Mouse (Mus musculus) small intestine, adult 2 months (tissue): ENCODE data around the gene Kmt2d.

Experiments used
- CTCF ChIP-seq: fragments of 200-500 bp; IDR thresholded peaks from 2 replicates; pipeline ENCODE4 v1.5.1; 2012; ENCODE audit warnings: low read depth, mild to moderate bottlenecking, control low read depth, inconsistent platforms, low read length, moderate library complexity, mixed read lengths; ENCODE audit not compliant: insufficient replicate concordance, insufficient read length; ENCODE audit errors: extremely low read depth
- POLR2A ChIP-seq: fragments of 200-500 bp; IDR thresholded peaks from 2 replicates; pipeline ENCODE4 v1.6.1; 2012; ENCODE audit warnings: low read depth, mild to moderate bottlenecking, control low read depth, inconsistent platforms, low read length, moderate library complexity

DNA sequence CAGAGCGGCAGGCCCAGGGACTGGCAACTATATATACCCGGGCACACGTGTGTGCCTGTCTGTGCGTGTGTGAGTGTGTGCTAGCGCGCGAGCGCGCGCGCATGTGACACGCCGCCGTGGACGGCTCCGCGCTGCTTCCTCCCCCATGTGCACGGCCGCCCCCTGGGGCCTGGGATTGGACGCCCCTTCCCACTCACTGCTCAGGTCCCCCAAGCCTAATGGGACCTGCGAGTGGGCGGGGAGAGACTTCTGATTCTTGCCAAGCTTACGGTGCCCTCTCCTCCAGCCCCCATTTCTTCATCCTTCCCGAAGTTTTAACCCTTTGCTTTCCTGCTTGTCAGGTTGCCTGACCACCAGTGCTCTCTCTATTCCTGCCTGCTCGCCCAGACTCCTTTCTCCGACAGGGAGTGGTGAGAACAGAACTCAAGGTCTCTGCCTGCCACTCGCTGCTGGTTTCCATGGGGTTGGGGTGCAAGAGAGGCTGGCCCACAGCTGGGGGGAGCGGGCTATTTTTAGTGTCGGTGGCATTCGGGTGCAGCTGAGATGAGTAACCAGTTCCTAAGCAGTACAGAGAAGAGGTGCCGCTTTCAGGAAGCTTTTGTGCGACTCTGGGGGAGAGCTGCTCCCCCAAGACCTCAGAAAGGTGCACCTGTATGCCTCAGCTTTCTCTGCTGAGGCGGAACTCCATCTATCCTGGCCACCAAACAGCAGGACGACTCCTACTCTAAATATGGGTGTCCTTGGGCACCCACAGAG is 62.9 kb downstream of the Kmt2d start:
- TF ChIP-seq POLR2A = no peak
- no peak for TF ChIP-seq CTCF
